Mouse (Mus musculus) skeletal muscle tissue, adult 2 months (tissue): ENCODE results near the gene Hras.

ENCODE experiments used
- DNase-seq: peaks from one replicate; pipeline ENCODE4 v3.0.0-alpha.2; 2012; ENCODE audit warnings: low read depth, low spot score

Hras gene

DNA sequence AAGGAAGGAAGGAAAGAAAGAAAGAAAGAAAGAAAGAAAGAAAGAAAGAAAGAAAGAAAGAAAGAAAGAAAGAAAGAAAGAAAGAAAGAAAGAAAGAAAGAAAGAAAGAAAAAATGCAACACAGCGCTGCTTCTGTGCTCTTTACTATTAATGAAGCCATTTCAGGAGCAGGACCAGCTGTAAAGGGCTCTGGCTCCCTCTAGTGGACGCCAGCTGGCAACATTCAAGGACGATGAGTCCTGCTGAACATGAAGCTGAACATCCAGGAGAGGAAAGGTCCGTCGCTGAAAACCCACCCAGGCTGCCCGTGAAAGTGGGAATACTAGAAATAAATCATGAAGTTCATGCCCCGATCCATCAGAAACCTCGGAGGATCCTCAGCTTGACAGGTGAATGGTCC, 17.6 kb downstream of the Hras start:
- DNase-seq = peak; percentile 84

DNA sequence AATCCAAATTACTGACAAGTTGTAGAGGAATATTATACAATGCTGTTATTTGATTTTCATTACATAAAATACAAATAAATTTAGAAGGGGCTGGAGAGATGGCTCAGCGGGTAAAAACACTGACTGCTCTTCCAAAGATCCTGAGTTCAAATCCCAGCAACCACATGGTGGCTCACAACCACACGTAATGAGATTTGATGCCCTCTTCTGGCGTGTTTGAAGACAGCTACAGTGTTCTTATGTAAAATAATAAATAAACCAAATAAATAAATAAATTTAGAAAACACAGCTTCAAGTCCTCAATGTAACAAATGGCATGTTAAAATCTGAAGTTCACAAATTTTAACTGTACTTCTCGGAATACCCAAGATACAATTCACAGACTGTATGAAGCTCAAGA, 18.7 kb downstream of the Hras start:
- DNase-seq = no peak

DNA sequence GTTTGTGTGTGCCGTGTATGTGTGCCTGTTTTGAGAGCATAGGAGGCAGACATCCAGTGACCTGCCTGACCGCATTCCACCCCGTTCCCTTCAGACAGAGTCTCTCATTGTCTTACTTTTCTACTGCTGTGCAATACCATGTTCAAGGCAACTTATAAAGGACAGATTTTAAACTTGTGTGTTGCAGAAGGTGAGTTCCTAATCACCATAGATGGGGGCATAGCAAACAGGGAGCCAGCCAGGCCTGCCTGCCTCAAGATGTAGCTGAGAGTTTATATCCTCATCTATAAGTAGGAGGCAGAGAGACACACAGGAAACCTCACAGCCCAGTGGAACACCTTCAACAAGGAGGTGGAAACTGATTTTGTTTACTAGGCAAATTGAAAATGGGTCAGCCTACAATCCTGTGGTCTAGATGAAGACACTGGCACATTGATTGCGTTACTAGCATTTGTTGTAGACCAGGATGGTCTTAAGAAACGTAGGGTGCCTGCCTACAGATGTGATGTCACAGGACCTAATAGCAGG, 20.4 kb downstream of the Hras start:
- DNase-seq = no peak

DNA sequence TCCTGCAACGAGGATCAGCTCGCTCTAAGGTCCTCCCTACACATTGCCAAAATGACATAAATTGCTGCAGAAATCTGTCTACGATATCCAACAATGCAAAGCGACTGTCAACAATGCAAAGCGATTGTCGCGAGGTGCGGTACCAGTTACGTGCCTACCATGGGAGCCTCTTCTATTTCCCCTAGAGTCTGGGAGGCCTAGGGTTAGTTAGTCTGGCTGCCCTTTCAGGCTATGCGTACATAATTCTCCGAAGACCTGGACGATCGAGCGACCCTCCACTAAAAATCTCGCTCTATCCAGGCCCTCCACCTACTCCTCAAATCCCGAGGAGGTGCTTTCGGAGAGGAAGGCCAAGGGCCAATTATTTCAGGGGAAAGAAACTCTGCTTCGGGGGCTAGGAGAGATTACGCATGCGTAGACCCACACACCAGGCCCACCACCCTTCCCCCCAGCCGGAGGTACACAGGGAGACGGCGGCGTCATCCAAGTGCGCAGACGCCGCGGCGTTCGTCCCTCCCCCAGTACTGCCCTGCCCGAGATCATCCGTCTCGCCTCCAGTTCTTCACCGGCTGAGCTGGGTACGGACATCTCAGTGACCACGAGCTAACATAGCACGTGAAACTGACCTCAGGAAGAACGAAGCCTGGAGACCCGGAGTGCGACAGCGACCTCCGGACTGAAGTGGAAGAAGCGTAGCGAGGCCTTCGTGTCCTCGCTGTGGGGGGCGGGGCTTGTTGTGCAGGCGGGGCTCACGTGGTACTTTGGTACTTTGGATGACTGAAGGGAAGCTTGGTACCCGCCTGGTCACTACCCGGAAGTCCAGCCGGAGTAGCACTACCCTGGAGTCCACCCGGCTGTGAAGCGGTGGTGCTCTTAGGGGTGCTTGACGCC, 21.4 kb downstream of the Hras start, which contains the start of gene Rnh1:
Gene Rnh1 (minus strand): TSS at position 742 of the 891 bp plus-strand sequence.
- DNase-seq = peak; percentile 89

DNA sequence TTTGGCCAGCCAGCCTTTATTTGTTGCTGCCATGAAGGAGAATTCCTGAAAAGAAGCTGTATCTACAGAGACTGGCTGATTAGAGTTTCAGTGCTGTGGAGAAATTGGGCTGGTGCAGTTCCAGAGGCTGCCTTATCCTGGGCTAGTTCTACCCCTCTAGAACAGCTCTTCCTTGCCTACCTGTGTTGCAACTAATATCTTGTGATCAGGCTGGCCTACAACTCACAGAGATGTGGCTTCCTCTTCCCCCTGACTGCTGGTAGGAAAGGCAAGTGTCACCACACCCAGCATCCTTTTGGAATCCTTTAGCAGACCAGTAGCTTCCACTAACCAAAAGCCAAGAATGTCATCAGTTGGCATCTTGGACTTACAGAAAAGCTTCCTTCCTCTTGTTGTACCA, 23.9 kb downstream of the Hras start:
- no peak for DNase-seq

DNA sequence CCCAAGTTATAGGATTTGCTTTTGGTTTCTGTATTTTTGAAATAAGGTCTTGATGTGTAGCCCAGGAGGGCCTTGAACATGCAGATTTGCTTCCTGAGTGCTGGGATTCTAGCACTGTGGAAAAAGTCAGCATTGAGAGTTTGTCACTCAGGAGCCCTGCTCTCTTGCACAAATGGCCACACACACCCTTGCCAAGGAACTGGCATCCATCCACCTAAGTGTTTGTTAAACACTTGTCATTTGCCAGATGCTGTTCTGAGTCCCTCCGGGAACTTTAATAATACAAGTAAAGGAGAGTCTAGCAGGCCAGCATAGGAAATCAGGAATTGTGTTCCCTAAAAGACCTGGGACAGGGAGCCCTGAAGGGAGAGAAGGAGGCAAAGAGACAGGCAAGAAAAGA, 24.5 kb downstream of the Hras start:
- no peak for DNase-seq

DNA sequence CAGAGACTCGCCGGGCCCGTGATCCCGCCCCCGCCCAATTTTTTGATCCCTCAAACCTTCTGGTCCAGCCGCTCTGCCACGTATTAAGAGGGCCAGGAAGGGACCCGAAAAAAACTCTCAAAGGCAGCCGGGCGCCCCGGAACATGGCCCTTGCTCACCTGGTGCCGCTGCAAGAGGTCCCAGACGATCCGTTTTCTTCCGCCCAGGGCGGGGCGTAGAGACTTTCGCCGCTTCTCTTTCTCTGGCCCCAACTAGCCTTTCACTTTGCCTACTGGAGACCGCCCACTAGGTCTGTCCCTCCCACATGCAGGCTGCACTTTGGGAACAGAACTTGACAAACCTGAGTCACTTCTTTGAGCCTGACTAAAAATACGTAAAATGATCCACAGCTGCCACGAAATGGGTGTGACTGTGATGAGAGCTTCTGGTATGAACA, 25.3 kb downstream of the Hras start:
- peak; percentile 58 for DNase-seq

DNA sequence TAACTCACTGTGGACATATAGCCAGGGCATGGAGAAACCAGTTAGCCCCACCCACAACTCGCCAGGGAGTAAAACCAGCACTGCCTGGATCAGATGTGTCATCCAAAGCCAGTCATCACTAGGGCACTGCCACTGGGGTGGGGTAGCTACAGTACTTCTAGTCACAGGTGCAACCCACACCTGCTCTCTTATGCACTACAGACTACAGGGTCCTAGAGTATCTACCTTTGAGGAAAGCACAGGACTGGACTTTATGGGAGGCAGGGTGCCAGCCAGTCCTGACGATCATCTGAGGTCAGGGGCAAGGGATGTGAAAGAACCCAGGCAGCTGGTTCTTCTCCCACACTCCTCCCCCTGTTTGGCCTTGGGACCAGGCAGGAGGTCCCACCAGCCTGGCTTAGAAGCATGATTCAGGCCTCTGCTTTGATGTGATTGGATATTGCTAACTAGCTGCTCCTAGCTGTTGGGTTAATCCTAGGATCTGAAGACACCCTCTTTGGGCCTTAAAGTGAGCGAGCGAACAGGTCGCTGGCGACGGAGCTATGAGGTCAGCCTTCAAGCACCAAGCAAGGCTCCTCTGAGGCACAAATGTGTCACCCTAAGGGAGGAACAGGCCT, 25.8 kb downstream of the Hras start:
- DNase-seq = no peak

DNA sequence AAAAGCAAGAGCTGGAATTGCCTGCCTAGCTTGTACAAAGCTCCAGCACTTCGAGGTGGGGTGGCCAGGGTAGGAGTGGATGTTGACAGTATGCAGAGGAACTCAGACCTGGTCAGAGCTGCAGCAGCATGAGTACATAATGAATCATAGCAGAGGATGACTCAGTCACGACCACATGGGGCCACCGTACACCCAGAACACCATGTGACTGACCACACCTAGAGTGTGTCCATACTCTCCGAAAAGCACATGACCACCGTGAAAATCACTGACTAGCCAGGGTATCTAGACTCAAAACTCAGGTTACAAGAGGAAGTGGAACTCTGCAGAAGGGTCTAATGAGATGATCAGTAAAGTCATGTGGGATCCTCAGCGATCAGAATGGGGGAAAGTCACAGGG, 29.0 kb downstream of the Hras start:
- no peak for DNase-seq

DNA sequence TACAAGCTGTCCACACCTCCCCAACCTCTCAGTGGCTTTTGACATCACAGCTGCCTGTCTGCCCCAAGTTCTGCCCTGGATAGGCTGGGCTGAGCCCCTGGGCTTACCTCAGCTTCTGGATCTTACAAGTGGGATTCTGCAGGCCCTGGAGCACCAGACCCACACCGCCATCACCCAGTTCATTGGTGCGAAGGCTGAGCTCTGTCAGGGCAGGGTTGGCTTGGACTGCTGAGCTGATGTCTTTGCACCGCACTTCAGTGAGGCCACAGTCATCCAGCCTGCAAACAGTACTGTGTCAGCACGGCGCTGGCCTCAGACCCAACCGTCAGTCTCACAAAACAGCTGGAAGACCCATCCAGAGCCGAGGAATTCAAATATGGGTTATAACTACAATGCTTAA, 29.4 kb downstream of the Hras start:
- DNase-seq = no peak

DNA sequence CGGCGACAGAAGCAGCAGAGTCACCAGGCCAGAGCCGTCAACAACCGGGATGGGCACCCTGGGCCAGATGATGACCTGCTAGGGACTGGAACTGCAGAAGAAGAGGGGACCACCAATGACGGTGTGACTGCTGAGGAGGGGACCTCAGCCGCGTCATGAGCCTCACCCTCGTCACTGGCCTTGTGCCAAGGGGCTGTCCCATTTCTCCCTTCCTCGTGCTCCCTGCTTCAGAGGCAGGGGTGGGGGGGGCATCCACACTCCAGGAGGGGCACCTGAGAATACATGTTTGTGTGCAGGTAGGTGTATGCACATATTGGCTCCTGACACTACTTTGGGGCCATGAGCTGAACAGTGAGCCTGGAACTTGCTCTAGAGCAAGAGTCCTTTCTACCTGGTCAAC, 38.4 kb downstream of the Hras start:
- DNase-seq = no peak

DNA sequence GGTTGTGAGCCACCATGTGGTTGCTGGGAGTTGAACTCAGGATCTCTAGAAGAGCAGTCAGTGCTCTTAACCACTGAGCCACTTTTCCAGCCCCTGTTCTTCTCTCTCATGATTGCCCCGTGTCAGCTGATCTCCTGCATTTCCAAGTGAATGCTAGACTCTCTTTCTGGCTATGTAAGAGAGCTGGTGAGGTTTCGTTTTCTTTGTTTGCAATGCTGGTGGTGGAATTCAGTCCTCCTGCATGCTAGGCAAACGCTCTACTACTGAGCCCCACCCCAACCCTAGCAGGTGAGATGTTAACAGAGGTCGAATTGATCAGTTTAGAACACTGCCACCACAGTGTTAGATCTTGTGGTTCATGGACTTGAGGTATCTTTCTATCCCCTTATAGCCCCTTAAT, 45.2 kb downstream of the Hras start:
- no peak for DNase-seq

DNA sequence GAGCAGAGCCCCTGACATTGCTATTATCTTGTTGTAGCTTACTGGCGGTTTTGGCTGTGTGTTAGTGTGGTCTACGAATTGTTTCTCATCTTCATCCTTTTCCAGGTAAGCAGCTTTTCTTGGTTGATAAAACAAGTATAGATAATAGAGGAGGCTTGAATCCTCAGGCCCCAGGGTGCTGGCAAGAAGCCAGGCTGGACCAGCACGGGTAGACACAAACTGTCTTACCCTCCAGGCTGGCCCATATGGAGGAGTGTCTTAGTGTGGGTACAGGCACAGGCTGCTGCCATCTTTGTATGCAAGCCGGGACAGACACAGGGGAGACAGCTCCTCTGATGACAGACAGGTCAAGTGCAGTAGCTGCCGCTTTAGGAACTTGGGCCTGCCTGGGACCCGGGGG, 46.8 kb downstream of the Hras start:
- DNase-seq = no peak

DNA sequence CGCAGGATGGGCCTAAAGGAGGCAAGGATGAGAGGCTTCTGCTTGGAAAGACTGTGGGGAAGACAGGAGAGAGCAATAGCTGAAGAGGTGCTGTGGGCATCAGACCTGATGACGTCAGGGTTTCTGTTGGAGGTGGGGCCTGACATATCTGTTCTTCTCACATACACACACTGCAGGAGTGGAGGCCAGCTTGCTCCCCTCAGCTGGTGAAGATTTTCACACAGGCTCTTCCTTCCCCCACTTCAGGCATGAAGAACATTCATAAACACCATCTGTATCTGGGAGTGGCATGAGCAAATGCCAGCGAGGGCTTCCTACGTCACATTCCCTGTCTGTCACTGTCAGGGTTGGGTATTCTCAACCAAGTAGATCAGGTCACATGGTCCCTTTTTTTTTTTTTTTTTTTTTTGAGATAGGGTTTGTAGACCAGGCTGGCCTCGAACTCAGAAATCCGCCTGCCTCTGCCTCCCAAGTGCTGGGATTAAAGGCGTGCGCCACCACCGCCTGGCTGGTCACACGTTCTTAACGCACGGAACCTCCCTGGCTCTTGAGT, 47.7 kb downstream of the Hras start:
- no peak for DNase-seq

DNA sequence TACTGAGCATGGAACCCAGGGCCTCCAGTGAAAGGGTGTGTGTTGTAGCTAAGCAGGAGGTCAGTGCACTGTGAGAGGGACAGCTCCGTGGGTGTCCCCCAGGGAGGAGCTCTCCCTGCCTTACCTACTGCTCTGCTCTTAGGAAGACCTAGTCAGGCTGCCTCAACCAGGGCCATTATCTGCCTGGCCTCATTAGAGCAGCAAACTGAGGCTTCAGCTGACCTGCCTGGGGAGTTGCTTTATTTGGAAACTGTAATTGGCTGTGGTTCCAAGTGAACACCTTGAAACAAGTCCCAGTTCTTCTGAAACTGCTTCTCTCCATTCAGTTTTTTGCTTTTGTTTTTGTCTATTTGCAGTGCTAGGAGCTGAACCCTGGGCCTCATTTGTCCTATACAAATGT, 48.4 kb downstream of the Hras start:
- DNase-seq = no peak

DNA sequence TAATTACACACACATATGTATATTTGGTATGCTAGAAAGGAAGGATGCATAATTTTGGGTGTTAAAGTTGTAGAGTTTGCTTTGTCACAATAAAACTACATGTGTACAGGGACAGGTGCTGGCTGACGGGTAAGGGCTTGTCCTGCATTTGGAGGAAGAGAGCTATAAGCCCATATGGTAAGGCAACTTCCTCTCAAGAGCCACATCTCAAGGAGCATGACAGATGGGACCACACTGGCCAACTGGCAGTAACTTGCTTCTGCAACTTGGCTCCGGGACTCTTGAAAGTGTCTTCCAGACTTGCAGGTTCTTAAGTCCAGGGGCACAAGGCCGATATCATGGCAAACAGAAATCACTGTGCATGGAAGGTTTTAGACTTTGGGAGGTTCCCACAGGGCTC, 49.2 kb downstream of the Hras start:
- no peak for DNase-seq

DNA sequence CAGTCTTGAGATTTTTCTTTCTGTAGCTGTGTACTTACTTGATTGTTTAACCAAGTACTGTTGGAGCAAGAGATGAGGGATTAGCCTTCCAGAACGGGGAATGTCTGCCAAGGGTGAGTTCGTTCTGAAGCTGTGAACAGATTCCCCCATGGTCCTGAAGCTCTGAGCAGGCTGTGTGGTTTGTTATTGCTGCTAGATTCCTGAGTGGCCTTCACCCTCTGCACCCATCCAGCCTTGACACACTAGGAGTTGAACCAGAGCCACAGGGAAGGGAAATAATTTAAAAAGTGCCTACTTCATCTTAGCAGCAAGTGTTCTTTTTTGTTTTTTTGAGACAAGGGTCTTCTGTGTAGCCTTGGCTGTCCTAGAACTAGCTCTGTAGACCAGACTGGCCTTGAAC, 49.9 kb downstream of the Hras start:
- no peak for DNase-seq

DNA sequence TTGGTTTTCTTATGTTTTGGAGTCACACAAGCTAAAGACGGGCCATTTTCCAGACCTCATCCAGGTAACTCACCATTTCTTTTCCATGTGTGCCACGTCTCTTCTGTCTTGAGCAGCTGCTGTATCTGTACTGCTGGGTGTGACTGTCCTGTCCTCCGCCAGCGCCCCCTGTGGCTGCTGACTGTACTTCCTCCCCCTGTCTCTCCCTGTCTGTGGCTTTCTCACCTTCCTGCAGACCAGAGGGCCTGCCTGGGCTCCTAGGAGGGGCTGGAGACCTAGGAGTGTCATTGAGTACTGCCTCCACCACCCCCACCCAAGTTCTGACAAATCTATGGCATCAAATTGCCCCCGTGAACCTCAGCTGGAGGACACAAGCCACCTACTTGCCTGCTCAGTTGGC, 50.7 kb downstream of the Hras start:
- DNase-seq = no peak

DNA sequence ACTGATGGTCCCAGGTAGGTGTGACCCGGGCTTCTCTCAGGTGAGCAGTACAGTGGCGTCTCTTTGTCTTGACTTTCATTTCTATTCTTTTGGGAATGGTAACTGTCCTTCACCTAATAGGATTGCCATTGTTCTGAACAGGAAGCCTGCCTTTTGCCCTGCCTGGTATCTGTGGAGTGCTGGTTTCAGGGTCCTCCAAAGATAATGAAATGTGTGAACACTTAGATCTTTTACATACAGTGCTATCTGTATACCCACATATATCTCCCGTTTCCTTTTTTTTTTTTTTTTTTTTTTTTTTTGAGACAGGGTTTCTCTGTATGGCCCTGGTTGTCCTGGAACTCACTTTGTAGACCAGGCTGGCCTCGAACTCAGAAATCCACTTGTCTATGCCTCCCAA, 52.5 kb downstream of the Hras start:
- DNase-seq = no peak
